ENCODE assay signal across 11 mouse cellular contexts in the genomic region with DNA sequence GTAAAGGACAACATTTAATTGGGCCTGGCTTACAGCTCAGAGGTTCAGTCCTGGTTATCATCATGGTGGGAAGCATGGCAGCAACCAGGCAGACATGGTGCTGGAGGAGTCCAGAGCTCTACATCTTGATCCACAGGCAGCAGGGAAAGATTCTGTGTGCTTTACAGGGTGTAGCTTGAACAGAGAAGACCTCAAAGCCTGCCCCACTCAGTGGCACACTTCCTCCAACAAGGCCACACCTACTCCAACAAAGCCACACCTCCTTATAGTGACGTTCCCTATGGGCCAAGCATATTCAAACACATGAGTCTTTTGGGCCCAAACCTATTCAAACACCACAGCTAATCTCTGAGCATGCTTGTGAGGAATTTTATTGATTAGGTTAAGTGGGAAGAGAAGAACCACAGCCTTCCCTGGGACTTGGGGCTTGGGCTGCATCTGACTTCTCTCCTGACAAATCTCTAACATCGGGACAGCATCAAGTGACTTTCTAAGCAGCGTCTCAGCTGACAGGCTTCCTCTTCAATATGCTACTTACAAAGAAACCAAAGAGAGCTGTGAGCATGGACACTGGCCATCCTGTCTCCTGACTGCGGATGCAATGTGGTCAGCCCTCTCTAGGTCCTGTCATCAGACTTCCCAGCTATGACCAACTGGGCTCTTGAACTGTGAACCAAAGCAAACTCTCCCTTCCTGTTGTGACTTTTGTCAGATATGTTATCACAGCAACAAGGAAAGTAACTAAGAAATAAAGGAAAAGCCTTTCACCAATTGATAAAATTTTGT.
"Had no signal": no experiment of that assay in that cellular context is flagged by ENCODE, and none has a peak within 500 bp of the region (broad histone marks: within the 10 kb centered on the region; RNA-seq: fewer than 3 reads in every experiment).

No protein-coding gene starts in this region.

- H3K27ac ChIP-seq: limb, embryonic 12.5 days; limb, embryonic 15.5 days; liver, embryonic 13.5 days; macrophage had no signal

- H3K9me3 ChIP-seq: limb, embryonic 12.5 days; limb, embryonic 15.5 days; liver, embryonic 13.5 days had no signal

- H3K9ac ChIP-seq: limb, embryonic 12.5 days; limb, embryonic 15.5 days; liver, embryonic 13.5 days had no signal

- H3K36me3 ChIP-seq: limb, embryonic 12.5 days; limb, embryonic 15.5 days; liver, embryonic 13.5 days had no signal

- H3K27me3 ChIP-seq: limb, embryonic 12.5 days; limb, embryonic 15.5 days; liver, embryonic 13.5 days had no signal

- H3K4me3 ChIP-seq: limb, embryonic 12.5 days; limb, embryonic 15.5 days; liver, embryonic 13.5 days had no signal

- DNase-seq: kidney, adult 8-10 months; kidney, postnatal 14 days; kidney, postnatal 4 days; left cerebral cortex, postnatal 4 days; liver, embryonic 13.5 days; lung, adult 2 months; midbrain, embryonic 14.5 days; thymus, postnatal 25 days had no signal

- H3K4me2 ChIP-seq: limb, embryonic 12.5 days; limb, embryonic 15.5 days; liver, embryonic 13.5 days had no signal
